Mouse (Mus musculus): ENCODE data around the gene Abcg1. TPM values are rescaled to one million over a fixed set of nuclear protein-coding genes. Genes with fewer than 3 reads are reported as not detected.

The Abcg1 gene
- 10 to 100 TPM; 54.2 to 60.3 TPM for total RNA-seq (2021)

- DNase-seq (ENCODE audit: extremely low spot score in 1 of 2, low spot score in 1 of 2) = peak in 1 of 2 experiments; percentile 63
Observed at GRCm38 (mm10) chr17:31057151-31057890, at the start of gene Abcg1. Abcg1 (plus strand) TSS chr17:31057675.

- no peak for DNase-seq (ENCODE audit: extremely low spot score in 1 of 2, low spot score in 1 of 2)
Observed at GRCm38 (mm10) chr17:31008416-31008815, 49.1 kb upstream of the Abcg1 start.

GRCm38 (mm10) chr17:31011551-31012394 is 45.7 kb upstream of the Abcg1 start:
- DNase-seq (ENCODE audit: extremely low spot score in 1 of 2, low spot score in 1 of 2) = peak in 1 of 2 experiments; percentile 69

GRCm38 (mm10) chr17:31018267-31018666 is 39.2 kb upstream of the Abcg1 start:
- DNase-seq (ENCODE audit: extremely low spot score in 1 of 2, low spot score in 1 of 2) = peak in 1 of 2 experiments; percentile 71

GRCm38 (mm10) chr17:31019505-31019904 is 38.0 kb upstream of the Abcg1 start:
- DNase-seq (ENCODE audit: extremely low spot score in 1 of 2, low spot score in 1 of 2) = peak; percentile 58 to 75

- no peak for DNase-seq (ENCODE audit: extremely low spot score in 1 of 2, low spot score in 1 of 2)
Observed at GRCm38 (mm10) chr17:31020078-31020477, 37.4 kb upstream of the Abcg1 start.

GRCm38 (mm10) chr17:31021276-31021675 is 36.2 kb upstream of the Abcg1 start:
- no peak for DNase-seq (ENCODE audit: extremely low spot score in 1 of 2, low spot score in 1 of 2)

GRCm38 (mm10) chr17:31024125-31024781 is 33.2 kb upstream of the Abcg1 start:
- no peak for DNase-seq (ENCODE audit: extremely low spot score in 1 of 2, low spot score in 1 of 2)

GRCm38 (mm10) chr17:31024782-31025125 is 32.7 kb upstream of the Abcg1 start:
- no peak for DNase-seq (ENCODE audit: extremely low spot score in 1 of 2, low spot score in 1 of 2)

- DNase-seq (ENCODE audit: extremely low spot score in 1 of 2, low spot score in 1 of 2) = no peak
Observed at GRCm38 (mm10) chr17:31026986-31027385, 30.5 kb upstream of the Abcg1 start.

GRCm38 (mm10) chr17:31027723-31028122 is 29.8 kb upstream of the Abcg1 start:
- no peak for DNase-seq (ENCODE audit: extremely low spot score in 1 of 2, low spot score in 1 of 2)

GRCm38 (mm10) chr17:31028821-31029370 is 28.6 kb upstream of the Abcg1 start:
- no peak for DNase-seq (ENCODE audit: extremely low spot score in 1 of 2, low spot score in 1 of 2)

GRCm38 (mm10) chr17:31029407-31029806 is 28.1 kb upstream of the Abcg1 start:
- DNase-seq (ENCODE audit: extremely low spot score in 1 of 2, low spot score in 1 of 2) = no peak

- no peak for DNase-seq (ENCODE audit: extremely low spot score in 1 of 2, low spot score in 1 of 2)
Observed at GRCm38 (mm10) chr17:31032341-31032740, 25.1 kb upstream of the Abcg1 start.

- no peak for DNase-seq (ENCODE audit: extremely low spot score in 1 of 2, low spot score in 1 of 2)
Observed at GRCm38 (mm10) chr17:31033251-31033650, 24.2 kb upstream of the Abcg1 start.

GRCm38 (mm10) chr17:31034165-31034564 is 23.3 kb upstream of the Abcg1 start:
- DNase-seq (ENCODE audit: extremely low spot score in 1 of 2, low spot score in 1 of 2) = no peak

GRCm38 (mm10) chr17:31034674-31035356 is 22.7 kb upstream of the Abcg1 start:
- no peak for DNase-seq (ENCODE audit: extremely low spot score in 1 of 2, low spot score in 1 of 2)

GRCm38 (mm10) chr17:31036168-31036876 is 21.2 kb upstream of the Abcg1 start:
- peak in 1 of 2 experiments; percentile 42 for DNase-seq (ENCODE audit: extremely low spot score in 1 of 2, low spot score in 1 of 2)

- DNase-seq (ENCODE audit: extremely low spot score in 1 of 2, low spot score in 1 of 2) = no peak
Observed at GRCm38 (mm10) chr17:31037331-31037730, 20.1 kb upstream of the Abcg1 start.

- DNase-seq (ENCODE audit: extremely low spot score in 1 of 2, low spot score in 1 of 2) = no peak
Observed at GRCm38 (mm10) chr17:31038381-31038780, 19.1 kb upstream of the Abcg1 start.
